Mouse (Mus musculus): ENCODE results near the gene Rab39. TPM values are rescaled to one million over a fixed set of nuclear protein-coding genes. Genes with fewer than 3 reads are reported as not detected.

Rab39 gene
- total RNA-seq, 2 experiments from 2014 or later, result 2.5 TPM; not detected in 1

Other genes starting within 250 kb of the Rab39 start
- gene Atm, start 169.5 kb downstream of the Rab39 start, total RNA-seq (2015; ENCODE audit: low replicate concordance), result 4.2 and 5.4 TPM in 2 replicates
- 4.6 and 5.1 TPM in 2 replicates for gene Atm, start 169.5 kb downstream of the Rab39 start, total RNA-seq (2017; ENCODE audit: low replicate concordance)
- 34.2 and 35.2 TPM in 2 replicates for gene Npat, start 169.2 kb downstream of the Rab39 start, total RNA-seq (2015; ENCODE audit: low replicate concordance)
- gene Npat, start 169.2 kb downstream of the Rab39 start, total RNA-seq (2017; ENCODE audit: low replicate concordance), result 23.0 and 32.1 TPM in 2 replicates
- gene Acat1, start 95.8 kb downstream of the Rab39 start, total RNA-seq (2015; ENCODE audit: low replicate concordance), result 41.8 and 69.6 TPM in 2 replicates
- 37.1 and 70.5 TPM in 2 replicates for gene Acat1, start 95.8 kb downstream of the Rab39 start, total RNA-seq (2017; ENCODE audit: low replicate concordance)
- gene Cul5, start 36.2 kb downstream of the Rab39 start, total RNA-seq (2015; ENCODE audit: low replicate concordance), result 16.2 and 17.2 TPM in 2 replicates
- gene Cul5, start 36.2 kb downstream of the Rab39 start, total RNA-seq (2017; ENCODE audit: low replicate concordance), result 15.0 and 26.5 TPM in 2 replicates
- not detected in 2 replicates for gene Slc35f2, start 65.3 kb upstream of the Rab39 start, total RNA-seq (2015; ENCODE audit: low replicate concordance)
- not detected in 2 replicates for gene Slc35f2, start 65.3 kb upstream of the Rab39 start, total RNA-seq (2017; ENCODE audit: low replicate concordance)
- gene Sln, start 143.9 kb upstream of the Rab39 start, total RNA-seq (2015; ENCODE audit: low replicate concordance), result not detected in 2 replicates
- not detected in 2 replicates for gene Sln, start 143.9 kb upstream of the Rab39 start, total RNA-seq (2017; ENCODE audit: low replicate concordance)

All from erythroid progenitor cell, adult 5-6 weeks (primary cell).